ENCODE assay signal across 14 mouse cellular contexts in the genomic region with DNA sequence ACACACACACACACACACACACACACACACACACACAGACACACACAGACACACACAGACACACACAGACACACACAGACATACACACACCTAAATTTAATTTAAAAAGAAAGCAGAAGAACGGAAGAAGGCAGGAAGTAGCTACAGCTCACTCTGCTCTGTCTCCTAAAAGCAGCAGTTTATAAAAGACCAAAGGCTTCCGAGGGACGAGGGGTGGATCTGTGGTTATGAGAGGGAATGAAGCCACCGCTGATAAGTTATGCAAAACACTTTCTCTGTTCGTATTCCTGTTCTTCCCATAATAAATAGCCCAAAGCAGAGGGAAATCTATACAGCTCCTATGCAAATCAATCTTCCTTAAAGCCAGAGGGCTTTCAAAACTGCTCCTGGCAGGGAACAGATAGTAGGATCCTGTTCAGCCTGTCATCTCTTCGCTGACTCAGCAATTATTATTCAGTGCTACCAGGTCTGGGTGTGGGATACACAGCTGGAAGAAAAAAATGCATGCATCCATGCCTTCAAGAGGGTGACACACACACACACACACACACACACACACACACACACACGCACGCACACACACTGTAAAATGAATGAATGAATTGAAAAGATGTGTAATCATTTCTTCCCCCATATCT. TPM values are rescaled to one million over a fixed set of nuclear protein-coding genes. Genes with fewer than 3 reads are reported as not detected.
DNase-seq lines count a peak whose midpoint lies in the region; ATAC-seq and TF ChIP-seq lines count a peak whose summit lies in the region.
"Had no signal": no experiment of that assay in that cellular context is flagged by ENCODE, and none has a peak within 500 bp of the region (broad histone marks: within the 10 kb centered on the region; RNA-seq: fewer than 3 reads in every experiment).

No protein-coding gene starts in this region.

- DNase-seq in ES-E14 (ENCODE audit: low read depth, low spot score): no peak
- no peak for DNase-seq in midbrain, postnatal 0 days (ENCODE audit: low spot score)
- no peak for DNase-seq in lung, postnatal 36 days
- no peak for DNase-seq in cerebellum, postnatal 25 days
- DNase-seq: cerebellum, adult 9-11 months; left cerebral cortex, postnatal 4 days; right cerebral cortex, postnatal 14 days had no signal

- ATAC-seq in neural tube, embryonic 14.5 days (ENCODE audit: low read depth): 0 out of 2 replicates have a peak, but pooled peaks have one; percentile 41
- no peak for ATAC-seq in neural tube, embryonic 15.5 days (ENCODE audit: low FRiP score)
- ATAC-seq in midbrain, postnatal 0 days (ENCODE audit: low FRiP score): peak; percentile 53

- H3K4me1 ChIP-seq in neural tube, embryonic 14.5 days (ENCODE audit: control insufficient read depth, insufficient read depth, low read length): no peaks in the 10 kb centered on the region
- no peaks in the 10 kb centered on the region for H3K4me1 ChIP-seq in neural tube, embryonic 15.5 days
- no peaks in the 10 kb centered on the region for H3K4me1 ChIP-seq in ES-E14 (ENCODE audit: control insufficient read depth in 2 of 2, insufficient read depth in 2 of 2, low read length in 2 of 2, poor library complexity in 1 of 2)
- peaks cover 13% of the 10 kb centered on the region for H3K4me1 ChIP-seq in brown adipose tissue, adult 24 weeks (ENCODE audit: control insufficient read depth, insufficient read depth, insufficient read length, low read length)
- no peaks in the 10 kb centered on the region for H3K4me1 ChIP-seq in midbrain, postnatal 0 days (ENCODE audit: insufficient read depth, low read length)
- H3K4me1 ChIP-seq: embryonic facial prominence, embryonic 12.5 days; heart, embryonic 12.5 days; kidney, embryonic 15.5 days had no signal

- no peaks in the 10 kb centered on the region for H3K36me3 ChIP-seq in neural tube, embryonic 14.5 days (ENCODE audit: control insufficient read depth, insufficient read depth, low read length)
- no peaks in the 10 kb centered on the region for H3K36me3 ChIP-seq in neural tube, embryonic 15.5 days
- no peaks in the 10 kb centered on the region for H3K36me3 ChIP-seq in ES-E14 (ENCODE audit: control insufficient read depth, insufficient read depth, low read length, poor library complexity, severe bottlenecking)
- no peaks in the 10 kb centered on the region for H3K36me3 ChIP-seq in midbrain, postnatal 0 days (ENCODE audit: insufficient read depth, low read length)
- H3K36me3 ChIP-seq: embryonic facial prominence, embryonic 12.5 days; heart, embryonic 12.5 days; kidney, embryonic 15.5 days had no signal

- H3K4me2 ChIP-seq in neural tube, embryonic 14.5 days (ENCODE audit: low read depth, low read length): no peak overlapping the region
- no peak overlapping the region for H3K4me2 ChIP-seq in neural tube, embryonic 15.5 days
- H3K4me2 ChIP-seq in midbrain, postnatal 0 days (ENCODE audit: low read depth, low read length, poor library complexity, severe bottlenecking): no peak overlapping the region
- H3K4me2 ChIP-seq: embryonic facial prominence, embryonic 12.5 days; heart, embryonic 12.5 days; kidney, embryonic 15.5 days had no signal

- H3K4me3 ChIP-seq in neural tube, embryonic 14.5 days (ENCODE audit: low read depth, low read length): no peak overlapping the region
- H3K4me3 ChIP-seq in neural tube, embryonic 15.5 days (replicated peaks): no peak overlapping the region
- no peak overlapping the region for H3K4me3 ChIP-seq in ES-E14 (ENCODE audit: insufficient read depth in 1 of 2, low read depth in 1 of 2, low read length in 2 of 2, poor library complexity in 1 of 2, severe bottlenecking in 1 of 2)
- no peak overlapping the region for H3K4me3 ChIP-seq in brown adipose tissue, adult 24 weeks (ENCODE audit: insufficient read depth, low read depth, low read length)
- no peak overlapping the region for H3K4me3 ChIP-seq in midbrain, postnatal 0 days (ENCODE audit: low read depth, low read length)
- H3K4me3 ChIP-seq: embryonic facial prominence, embryonic 12.5 days; heart, embryonic 12.5 days; kidney, embryonic 15.5 days had no signal

- no peaks in the 10 kb centered on the region for H3K9me3 ChIP-seq in neural tube, embryonic 14.5 days (ENCODE audit: control insufficient read depth, low read length)
- no peaks in the 10 kb centered on the region for H3K9me3 ChIP-seq in neural tube, embryonic 15.5 days (replicated peaks)
- no peaks in the 10 kb centered on the region for H3K9me3 ChIP-seq in ES-E14 (ENCODE audit: control insufficient read depth, insufficient read depth, low read depth, low read length)
- H3K9me3 ChIP-seq in midbrain, postnatal 0 days (ENCODE audit: low read length): no peaks in the 10 kb centered on the region
- H3K9me3 ChIP-seq: embryonic facial prominence, embryonic 12.5 days; kidney, embryonic 15.5 days had no signal

- no peaks in the 10 kb centered on the region for H3K27me3 ChIP-seq in neural tube, embryonic 14.5 days (ENCODE audit: control insufficient read depth, insufficient read depth, low read length)
- no peaks in the 10 kb centered on the region for H3K27me3 ChIP-seq in neural tube, embryonic 15.5 days (replicated peaks)
- no peaks in the 10 kb centered on the region for H3K27me3 ChIP-seq in midbrain, postnatal 0 days (ENCODE audit: insufficient read depth, low read length)
- H3K27me3 ChIP-seq: embryonic facial prominence, embryonic 12.5 days; kidney, embryonic 15.5 days had no signal

- WGBS in neural tube, embryonic 14.5 days: 75% methylated on average over 8 of the region's 8 CpGs
- WGBS in neural tube, embryonic 15.5 days: 71% methylated on average over 8 of the region's 8 CpGs
- WGBS in midbrain, postnatal 0 days: 55% methylated on average over 8 of the region's 8 CpGs

- in situ Hi-C loops in ES-E14 (cut with MboI; ENCODE audit: low sequenced_read_pairs in 2 of 2, unreplicated experiment in 2 of 2): no loop called here

- H3K9ac ChIP-seq in neural tube, embryonic 14.5 days (replicated peaks; ENCODE audit: low read depth, low read length): no peak overlapping the region
- no peak overlapping the region for H3K9ac ChIP-seq in neural tube, embryonic 15.5 days (replicated peaks)
- H3K9ac ChIP-seq in ES-E14 (ENCODE audit: insufficient read depth, low read depth, low read length, poor library complexity, severe bottlenecking): no peak overlapping the region
- no peak overlapping the region for H3K9ac ChIP-seq in midbrain, postnatal 0 days (replicated peaks; ENCODE audit: low read length, poor library complexity, severe bottlenecking)
- H3K9ac ChIP-seq: embryonic facial prominence, embryonic 12.5 days; heart, embryonic 12.5 days; kidney, embryonic 15.5 days had no signal

- TF ChIP-seq CTCF in midbrain, postnatal 0 days (IDR thresholded peaks at IDR 0.05): no peak

- no peak overlapping the region for H3K27ac ChIP-seq in neural tube, embryonic 14.5 days (ENCODE audit: low read depth, low read length)
- no peak overlapping the region for H3K27ac ChIP-seq in neural tube, embryonic 15.5 days (replicated peaks)
- no peak overlapping the region for H3K27ac ChIP-seq in ES-E14 (ENCODE audit: insufficient read depth, low read depth, low read length, poor library complexity, severe bottlenecking)
- 0 out of 2 replicates have a peak overlapping the region, but pooled peaks have one; percentile 10 for H3K27ac ChIP-seq in brown adipose tissue, adult 24 weeks (replicated peaks; ENCODE audit: low read depth, low read length)
- no peak overlapping the region for H3K27ac ChIP-seq in midbrain, postnatal 0 days (ENCODE audit: low read depth, low read length)
- H3K27ac ChIP-seq: embryonic facial prominence, embryonic 12.5 days; kidney, embryonic 15.5 days had no signal

TF ChIP-seq in ES-E14, 5 proteins besides CTCF, POLR2A, EP300 and RAD21 (continues in another document):
- TF ChIP-seq ZC3H11A (IDR thresholded peaks at IDR 0.05; ENCODE audit: borderline replicate concordance, low read depth, low read length) (no peak), MAFK (IDR thresholded peaks at IDR 0.05; ENCODE audit: insufficient read depth, low read depth, low read length) (peak; percentile 98), CHD2 (IDR thresholded peaks at IDR 0.05; ENCODE audit: low read depth, low read length) (no peak), HCFC1 (IDR thresholded peaks at IDR 0.05; ENCODE audit: borderline replicate concordance, insufficient read depth, low read length) (no peak)

RNA-seq across cellular contexts. Expression of gene Vav1, which starts 7.9 kb away (rescaled TPM):
- polyA plus RNA-seq in neural tube, embryonic 14.5 days (2014; fragmentation: Nextera tagmentation; extraction: Ambion mirVana): 1.1 and 1.7 TPM in 2 replicates
- polyA plus RNA-seq in neural tube, embryonic 15.5 days (2015; fragmentation: Nextera tagmentation; extraction: Ambion mirVana): 1.6 and 10.9 TPM in 2 replicates
- 1.1 and 1.3 TPM in 2 replicates for total RNA-seq in ES-E14 (2012; rRNA removed)
- polyA plus RNA-seq in brown adipose tissue, adult 24 weeks (2012; ENCODE audit: insufficient read depth, insufficient read length, missing spikeins): 1.3 and 1.5 TPM in 2 replicates
- 1.5 and 2.7 TPM in 2 replicates for total RNA-seq in midbrain, postnatal 0 days (2014; rRNA removed)
- polyA plus RNA-seq in midbrain, postnatal 0 days (2015; fragmentation: Nextera tagmentation; extraction: Ambion mirVana): 1.7 and 2.0 TPM in 2 replicates

RNA-seq across cellular contexts. Expression of gene Trip10, which starts 37.6 kb away (rescaled TPM):
- polyA plus RNA-seq in neural tube, embryonic 14.5 days (2014; fragmentation: Nextera tagmentation; extraction: Ambion mirVana): 5.4 and 9.0 TPM in 2 replicates
- 9.3 and 15.9 TPM in 2 replicates for polyA plus RNA-seq in neural tube, embryonic 15.5 days (2015; fragmentation: Nextera tagmentation; extraction: Ambion mirVana)
- total RNA-seq in ES-E14 (2012; rRNA removed): 40.6 and 45.5 TPM in 2 replicates
- polyA plus RNA-seq in brown adipose tissue, adult 24 weeks (2012; ENCODE audit: insufficient read depth, insufficient read length, missing spikeins): 20.4 and 30.0 TPM in 2 replicates
- total RNA-seq in midbrain, postnatal 0 days (2014; rRNA removed): 3.8 and 5.5 TPM in 2 replicates
- 5.4 and 5.5 TPM in 2 replicates for polyA plus RNA-seq in midbrain, postnatal 0 days (2015; fragmentation: Nextera tagmentation; extraction: Ambion mirVana)

RNA-seq across cellular contexts. Expression of gene Gpr108, which starts 38.6 kb away (rescaled TPM):
- polyA plus RNA-seq in neural tube, embryonic 14.5 days (2014; fragmentation: Nextera tagmentation; extraction: Ambion mirVana): 23.1 and 24.9 TPM in 2 replicates
- 23.3 and 27.6 TPM in 2 replicates for polyA plus RNA-seq in neural tube, embryonic 15.5 days (2015; fragmentation: Nextera tagmentation; extraction: Ambion mirVana)
- total RNA-seq in ES-E14 (2012; rRNA removed): 25.0 and 32.8 TPM in 2 replicates
- polyA plus RNA-seq in brown adipose tissue, adult 24 weeks (2012; ENCODE audit: insufficient read depth, insufficient read length, missing spikeins): 36.4 and 36.6 TPM in 2 replicates
- 19.2 and 20.9 TPM in 2 replicates for total RNA-seq in midbrain, postnatal 0 days (2014; rRNA removed)
- polyA plus RNA-seq in midbrain, postnatal 0 days (2015; fragmentation: Nextera tagmentation; extraction: Ambion mirVana): 22.6 and 23.1 TPM in 2 replicates

RNA-seq across cellular contexts. Expression of gene C3, which starts 58.9 kb away (rescaled TPM):
- 0.82 and 2.7 TPM in 2 replicates for polyA plus RNA-seq in neural tube, embryonic 14.5 days (2014; fragmentation: Nextera tagmentation; extraction: Ambion mirVana)
- polyA plus RNA-seq in neural tube, embryonic 15.5 days (2015; fragmentation: Nextera tagmentation; extraction: Ambion mirVana): 3.7 and 4.0 TPM in 2 replicates
- total RNA-seq in ES-E14 (2012; rRNA removed): 0.22 and 0.37 TPM in 2 replicates
- 266 and 361 TPM in 2 replicates for polyA plus RNA-seq in brown adipose tissue, adult 24 weeks (2012; ENCODE audit: insufficient read depth, insufficient read length, missing spikeins)
- 0.49 and 8.6 TPM in 2 replicates for total RNA-seq in midbrain, postnatal 0 days (2014; rRNA removed)
- polyA plus RNA-seq in midbrain, postnatal 0 days (2015; fragmentation: Nextera tagmentation; extraction: Ambion mirVana): 1.7 and 2.9 TPM in 2 replicates
- polyA plus RNA-seq: forebrain, embryonic 11.5 days had no signal
